Mouse (Mus musculus) cerebellum, adult (tissue): Measurements from ENCODE around the gene Napa.
A peak's percentile ranks its signal among the peaks of the same experiment; 100 is the strongest.

ENCODE experiments used
- ATAC-seq: cut with Nextera tagmentation; 2 replicates; pipeline ENCODE4 v1.9.2; 2017; ENCODE audit warnings: mild to moderate bottlenecking, moderate library complexity, mixed read lengths; ENCODE audit not compliant: insufficient number of reproducible peaks, low FRiP score, low TSS enrichment

Gene Napa

DNA sequence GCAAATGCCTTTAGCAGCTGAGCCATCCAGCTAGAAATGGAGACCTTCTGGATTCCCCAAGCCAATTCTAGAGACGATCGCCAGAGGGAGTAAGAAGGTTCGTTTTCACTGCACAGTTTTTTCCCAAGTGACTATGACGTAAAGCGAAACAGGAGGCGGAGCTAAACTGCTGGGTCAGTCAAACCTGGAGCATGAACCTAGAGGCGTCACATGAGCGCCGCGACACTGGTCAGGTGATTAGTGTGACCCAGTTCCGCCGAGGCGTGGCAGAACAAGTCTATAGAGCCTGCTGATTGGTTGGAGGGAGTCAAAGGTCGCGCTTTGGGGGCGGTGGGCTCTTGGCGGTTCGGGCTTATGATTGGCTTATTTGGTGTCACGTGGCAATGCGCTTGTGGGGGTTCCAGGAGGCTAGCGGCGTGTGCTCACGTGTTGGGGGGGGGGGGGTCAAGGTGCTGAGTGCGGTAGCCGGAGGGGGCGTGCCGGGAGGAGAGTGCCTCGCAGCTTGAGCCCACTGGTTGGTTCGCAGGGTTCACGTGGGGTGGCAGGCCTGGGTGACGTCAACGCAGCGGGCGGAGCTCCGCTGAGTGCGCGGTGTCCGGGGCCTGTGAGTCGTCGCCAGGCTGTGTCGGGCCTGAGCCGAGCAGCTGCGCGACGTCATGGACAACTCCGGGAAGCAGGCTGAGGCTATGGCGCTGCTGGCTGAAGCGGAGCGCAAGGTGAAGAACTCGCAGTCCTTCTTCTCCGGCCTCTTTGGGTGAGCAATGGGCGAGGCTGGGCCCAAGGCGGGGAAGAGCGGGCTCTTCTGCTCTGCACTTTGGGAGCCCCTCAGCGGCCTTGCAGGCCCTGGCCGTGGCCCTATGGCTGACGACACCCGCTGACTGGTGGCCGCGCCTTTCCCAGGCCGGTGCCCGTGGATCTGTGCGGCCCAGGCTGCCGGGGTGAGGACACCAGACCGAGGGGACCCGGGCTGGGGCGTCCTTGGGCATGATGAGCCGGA lies at the start of gene Napa:
Gene Napa (plus strand): TSS at position 438 of the 997 bp plus-strand sequence.
- ATAC-seq: peak; percentile 91

DNA sequence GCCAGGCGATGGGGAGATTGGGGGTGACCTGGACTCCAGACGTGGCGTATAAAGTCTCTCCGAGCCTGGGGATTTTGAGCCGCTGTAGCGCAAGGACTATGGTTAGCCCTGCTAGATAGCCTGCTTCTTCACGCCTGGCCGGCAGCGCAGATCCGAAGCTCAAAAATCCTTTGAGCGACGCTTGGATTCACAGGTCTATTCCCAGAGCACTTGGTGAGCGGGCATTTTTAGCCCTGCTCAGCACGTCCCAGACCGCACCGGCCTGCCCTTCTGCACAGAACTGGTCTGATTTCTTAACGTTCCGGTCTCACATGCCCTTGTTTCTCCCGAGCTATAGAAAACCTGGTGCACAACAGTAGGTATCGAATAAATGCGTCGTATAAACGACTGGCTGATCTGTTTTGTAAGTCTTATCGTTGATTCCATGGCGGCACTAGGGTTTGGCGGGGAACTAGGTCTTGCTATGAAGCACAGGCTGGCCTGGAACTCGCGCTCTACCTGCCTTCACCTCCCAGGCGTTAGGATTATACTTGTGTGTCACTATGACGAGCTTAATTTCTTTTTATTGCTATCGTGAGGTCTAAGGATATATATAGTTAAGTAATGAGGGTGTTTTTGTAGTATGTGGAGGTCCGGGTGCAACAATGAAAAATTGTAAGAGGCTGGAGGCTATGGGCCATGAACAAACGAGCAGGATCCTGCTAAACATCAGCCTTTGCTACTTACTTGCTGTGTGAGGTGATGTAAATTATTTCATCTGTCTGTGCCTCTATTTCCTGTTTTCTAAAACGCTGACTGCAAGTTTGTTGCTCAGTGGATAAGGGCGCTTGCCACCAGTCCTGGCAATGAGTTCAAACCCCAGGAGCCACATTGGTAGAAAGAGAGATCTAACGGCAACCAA lies 49.3 kb upstream of the Napa start:
- ATAC-seq: peak; percentile 8; the same call in 1 of the 2 replicates

DNA sequence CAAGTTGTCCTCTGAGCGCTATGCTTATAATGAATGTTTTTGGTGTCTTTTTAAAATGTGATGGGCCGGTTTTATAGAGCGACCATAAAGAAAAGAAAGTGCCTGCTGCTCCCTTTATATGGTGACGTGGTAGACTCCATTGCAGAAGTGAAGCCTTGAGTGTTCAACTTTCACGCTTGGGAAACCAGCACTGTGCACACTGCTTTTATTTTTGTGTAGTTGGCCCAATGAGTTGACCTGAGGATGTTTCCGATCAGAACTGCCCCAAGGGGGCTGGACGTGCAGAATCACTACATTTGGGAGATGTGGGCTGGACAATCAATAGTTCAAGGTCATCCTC lies 48.7 kb upstream of the Napa start:
- ATAC-seq: no peak

DNA sequence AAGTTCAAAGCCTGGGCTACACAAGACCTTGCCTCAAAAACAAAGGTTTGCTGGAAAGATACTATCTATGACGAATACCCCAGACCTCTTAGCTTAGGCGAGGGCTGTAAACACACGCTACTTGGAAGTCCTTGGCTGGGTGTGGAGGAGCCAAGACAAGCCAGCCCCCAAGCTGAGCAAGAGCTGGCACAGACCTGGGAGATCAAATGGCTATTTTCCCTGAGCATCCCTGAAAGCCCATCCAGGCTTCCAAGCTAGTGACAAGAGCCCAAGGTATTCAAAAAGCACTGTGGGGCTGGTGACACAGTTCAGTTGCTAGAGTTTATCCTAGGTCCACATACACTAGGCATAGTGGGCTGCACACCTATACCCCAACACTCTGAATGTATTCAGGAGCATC lies 47.7 kb upstream of the Napa start:
- no peak for ATAC-seq

DNA sequence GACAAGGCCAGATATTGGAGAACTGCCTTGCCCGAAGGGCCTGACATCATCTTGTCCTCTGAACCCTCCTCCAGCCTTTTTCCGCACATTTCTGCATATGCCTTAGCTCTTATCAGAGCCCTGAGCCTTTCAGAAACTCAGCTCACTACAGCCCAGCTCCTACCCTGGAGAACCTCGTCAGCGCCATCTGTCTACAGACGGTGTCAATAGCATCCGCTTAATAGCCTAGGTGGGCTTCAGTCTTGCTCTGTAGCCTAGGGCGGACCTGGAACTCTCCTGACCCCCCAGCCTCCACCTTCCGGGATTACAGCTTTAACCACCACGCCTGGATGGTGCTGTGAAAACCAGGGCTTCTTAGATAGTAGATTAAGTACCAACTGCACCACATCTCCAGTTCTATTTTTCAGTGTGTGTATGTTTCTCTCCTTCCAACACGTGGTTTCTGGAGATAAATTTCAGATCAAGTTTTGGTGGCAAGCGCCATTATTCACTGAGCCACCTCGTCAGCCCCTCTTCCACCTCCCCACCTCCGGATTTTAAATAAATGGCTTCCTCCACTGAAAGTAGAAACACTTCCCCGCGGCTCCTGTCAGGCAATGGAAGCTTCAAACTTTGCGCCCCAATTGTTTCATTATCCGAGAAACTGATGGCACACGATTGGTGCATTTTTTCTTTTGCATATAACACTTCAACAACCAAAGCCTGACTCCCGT lies 46.2 kb upstream of the Napa start:
- ATAC-seq: peak; percentile 37; the same call in 1 of the 2 replicates

DNA sequence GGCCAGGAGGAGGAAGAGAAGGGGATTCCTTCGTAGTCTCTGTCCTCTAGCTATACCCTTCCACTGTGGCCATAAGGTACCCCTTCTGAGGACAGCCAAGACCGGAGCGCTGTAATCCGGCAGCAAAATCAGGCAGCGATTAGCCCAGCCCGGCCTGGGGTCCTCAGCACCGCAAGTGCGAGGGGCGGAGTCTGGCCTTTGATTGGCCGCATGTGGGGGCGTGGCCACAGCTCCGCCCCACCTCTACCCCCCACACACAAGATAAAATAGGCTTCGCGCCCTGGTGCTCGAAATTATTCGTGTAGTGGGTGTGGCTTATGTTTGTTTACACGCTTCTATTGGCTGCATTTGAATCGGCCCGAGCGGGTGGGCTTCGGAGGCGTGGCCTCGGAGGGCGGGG lies 45.6 kb upstream of the Napa start:
- ATAC-seq: peak; percentile 37; the same call in 1 of the 2 replicates

DNA sequence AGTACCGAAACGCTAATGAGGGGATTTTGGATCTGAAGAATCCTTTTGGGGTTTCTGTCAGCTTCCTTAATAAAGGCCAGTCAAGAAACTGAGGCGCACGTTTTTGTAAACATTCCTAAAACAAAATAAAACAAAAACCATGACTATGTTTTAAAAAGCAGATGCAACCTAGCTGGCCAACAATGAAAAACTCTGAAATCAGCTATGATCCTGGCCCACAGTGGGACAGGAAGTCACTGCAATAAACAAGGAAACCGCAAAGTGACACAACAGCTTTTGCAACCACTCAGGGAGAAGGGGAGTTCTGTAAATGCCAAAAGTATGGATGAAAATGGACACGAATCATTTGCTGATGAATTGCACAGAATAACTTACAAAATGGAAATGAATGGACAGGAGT lies 45.2 kb upstream of the Napa start:
- no peak for ATAC-seq

DNA sequence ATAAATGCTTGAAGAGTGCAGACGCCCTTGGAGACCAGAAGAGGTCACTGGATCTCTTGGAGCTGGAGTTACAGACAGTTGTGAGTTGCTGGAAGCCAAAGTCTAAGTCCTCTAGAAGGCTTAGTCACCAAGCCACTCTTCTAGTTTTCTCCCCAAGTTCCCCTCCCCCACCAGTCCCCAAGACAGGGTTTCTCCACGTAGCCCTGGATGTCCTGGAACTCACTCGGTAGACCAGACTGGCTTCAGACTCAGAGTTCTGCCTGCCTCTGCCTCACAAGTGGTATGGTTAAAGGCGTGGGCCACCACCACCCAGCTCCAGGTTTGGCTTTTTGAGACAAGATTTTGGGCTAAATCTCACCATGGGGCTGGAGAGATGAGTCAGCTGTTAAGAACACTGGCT lies 43.3 kb upstream of the Napa start:
- ATAC-seq: no peak

DNA sequence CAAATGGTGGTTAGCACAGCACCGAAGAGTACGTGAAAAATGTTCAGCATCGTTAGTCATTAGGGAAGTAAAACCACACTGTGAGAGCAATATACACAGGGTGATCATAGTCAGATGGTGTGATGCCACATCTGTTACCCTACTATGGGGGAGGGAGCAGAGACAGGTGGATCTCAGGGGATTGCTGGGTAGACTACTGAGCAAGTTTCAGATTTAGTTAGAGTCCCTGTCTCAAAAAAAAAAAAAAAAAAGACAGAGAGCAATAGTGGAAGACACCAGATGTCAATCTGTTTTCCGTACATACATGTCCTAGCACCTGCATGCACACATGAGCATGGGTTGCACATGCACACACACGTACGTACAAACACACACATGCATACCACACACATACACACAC lies 42.6 kb upstream of the Napa start:
- ATAC-seq: no peak

DNA sequence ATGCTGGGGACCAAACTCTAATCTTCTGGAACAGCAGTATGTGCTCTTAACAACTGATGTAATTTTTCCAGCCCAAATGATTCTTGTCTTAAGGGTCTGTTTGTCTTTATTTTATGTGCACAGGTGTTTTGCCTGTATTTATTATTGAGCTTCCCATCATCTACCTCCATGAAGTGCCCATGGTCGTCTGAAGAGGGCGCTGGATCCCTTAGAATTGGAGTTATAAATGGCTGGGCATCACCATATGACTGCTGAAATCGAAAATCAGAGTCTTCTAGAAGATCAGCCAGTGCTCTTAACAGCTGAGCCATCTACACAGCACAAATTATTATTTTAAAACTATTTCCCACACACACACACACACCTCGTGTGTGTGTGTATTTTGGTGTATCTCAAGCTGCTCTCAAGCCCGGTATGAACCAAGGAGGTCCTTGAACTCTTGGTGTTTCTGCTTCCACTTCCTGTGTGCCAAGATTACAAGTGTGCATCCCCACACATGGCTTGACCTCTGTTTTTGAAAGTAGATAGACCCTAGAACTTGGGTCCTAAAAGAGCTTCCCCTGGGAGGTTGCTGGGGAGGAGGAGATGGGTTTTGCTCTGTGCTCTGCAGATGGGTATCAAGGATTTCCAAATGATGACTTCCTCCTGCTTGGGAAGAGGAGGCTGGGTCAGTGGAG lies 41.7 kb upstream of the Napa start:
- ATAC-seq: no peak

DNA sequence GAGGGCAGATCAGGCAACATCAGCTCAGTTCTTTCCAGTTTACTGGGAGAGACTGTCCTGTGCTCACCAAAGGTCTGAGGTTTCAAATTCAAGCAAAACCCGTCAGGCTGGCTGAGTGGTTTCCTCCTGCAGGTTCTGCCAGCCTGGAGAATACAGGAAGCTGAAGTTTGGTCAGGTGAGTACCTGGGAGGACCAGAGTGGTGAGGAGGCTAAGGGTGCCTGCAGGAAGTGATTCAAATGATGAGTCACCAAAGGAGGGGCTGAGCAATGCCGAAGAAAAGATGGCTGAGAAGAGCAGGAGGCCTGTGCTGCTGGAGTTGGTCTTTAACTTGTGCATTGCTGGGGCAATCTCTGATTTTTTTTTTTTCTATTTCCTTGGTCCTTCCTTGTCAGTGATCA lies 41.1 kb upstream of the Napa start:
- ATAC-seq: no peak

DNA sequence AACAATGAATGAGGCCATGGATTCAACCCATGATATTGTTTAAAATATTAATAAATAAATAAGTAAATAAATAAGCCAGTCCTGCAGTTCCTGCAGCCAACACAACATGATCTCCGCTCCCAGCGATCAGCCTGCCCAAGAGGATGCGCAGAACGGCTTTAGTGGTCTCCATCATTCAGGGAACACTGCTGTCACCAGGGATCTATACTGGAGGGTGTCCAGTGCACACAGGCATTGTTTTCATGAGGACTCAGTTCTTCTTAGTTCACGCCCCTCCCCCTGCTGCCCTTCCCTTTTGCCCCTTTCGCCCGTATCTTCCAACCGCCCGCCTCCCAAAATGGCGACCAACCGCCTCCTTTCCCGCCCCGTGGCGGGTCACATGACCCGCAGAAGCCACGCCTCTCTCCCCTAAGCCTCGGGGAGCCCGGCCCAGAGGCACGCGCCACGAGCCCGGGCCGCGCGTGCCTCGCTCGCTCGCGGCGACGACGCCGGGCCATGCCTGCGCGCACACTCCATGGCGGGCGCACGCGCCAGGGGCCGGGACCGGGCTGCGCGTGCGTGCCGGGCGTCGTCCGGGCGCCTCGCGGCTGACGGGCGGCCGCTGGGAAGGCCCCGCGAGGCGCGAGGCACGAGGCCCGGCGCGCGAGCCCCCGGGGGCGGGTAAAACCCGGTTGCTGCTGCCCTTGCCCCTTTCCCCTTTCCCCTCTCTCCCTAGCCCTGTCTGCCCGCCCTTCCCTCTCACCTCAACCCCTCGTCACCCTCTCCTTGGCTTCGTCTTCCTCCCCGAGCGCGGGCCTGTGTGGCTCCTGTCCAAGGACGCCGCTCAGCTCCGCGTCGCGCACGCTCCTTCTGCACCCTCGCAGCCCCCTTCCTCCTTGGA lies 36.8 kb upstream of the Napa start, which contains the start of gene Zfp541:
Gene Zfp541 (plus strand): TSS at position 596 of the 880 bp plus-strand sequence.
- ATAC-seq: no peak

DNA sequence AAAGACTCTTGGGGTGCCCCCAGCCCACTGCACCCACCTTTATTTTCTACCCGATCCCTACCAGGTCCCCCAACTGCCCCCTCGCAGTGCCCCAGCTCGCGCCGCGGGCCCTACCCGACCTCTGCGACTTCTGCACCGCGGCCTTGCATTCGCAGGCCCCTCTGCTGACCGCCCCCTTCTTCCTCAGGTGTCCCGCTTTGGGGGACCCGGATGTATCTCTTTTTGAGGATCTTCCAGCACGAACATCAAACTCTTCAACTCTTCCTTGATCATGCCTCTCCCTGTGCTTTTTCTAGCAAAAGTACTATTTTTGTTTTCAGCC lies 36.2 kb upstream of the Napa start:
- no peak for ATAC-seq

DNA sequence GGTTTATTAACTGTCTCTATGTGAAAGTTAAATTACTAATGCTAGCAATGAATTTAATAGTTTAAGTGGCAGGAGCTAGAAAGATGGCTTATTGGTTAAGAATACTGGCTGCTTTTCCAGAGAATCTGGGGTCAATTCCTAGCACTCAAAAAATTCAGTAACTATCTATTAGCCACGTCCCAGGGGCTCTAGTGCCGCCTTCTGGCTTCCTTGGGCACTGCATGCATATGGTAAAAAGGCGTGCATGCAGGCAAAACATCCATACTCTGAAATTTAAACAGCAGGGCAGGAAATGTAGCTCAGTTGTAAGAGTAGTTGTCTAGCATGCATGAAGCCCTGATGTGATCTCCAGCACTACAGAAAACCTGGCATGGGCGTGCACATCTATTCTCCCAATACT lies 34.8 kb upstream of the Napa start:
- ATAC-seq: no peak

DNA sequence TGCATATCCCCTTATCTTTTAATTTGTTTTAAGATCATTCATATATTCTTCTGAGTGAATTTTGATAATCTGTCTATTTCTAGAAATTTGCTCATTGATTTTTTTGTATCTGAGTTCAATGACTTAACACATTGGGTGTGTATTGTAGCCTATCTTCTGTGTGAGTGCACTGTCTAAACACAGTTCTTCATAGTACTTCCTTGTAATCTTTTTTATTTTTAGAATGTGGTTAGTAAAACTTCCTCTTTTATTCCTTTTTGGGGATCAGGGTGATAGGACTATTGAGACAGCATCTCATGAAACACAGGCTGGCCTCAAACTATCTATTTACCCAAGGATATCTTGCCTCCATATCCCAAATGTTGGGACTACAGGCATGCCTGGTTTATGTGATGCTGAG lies 27.4 kb upstream of the Napa start:
- no peak for ATAC-seq

DNA sequence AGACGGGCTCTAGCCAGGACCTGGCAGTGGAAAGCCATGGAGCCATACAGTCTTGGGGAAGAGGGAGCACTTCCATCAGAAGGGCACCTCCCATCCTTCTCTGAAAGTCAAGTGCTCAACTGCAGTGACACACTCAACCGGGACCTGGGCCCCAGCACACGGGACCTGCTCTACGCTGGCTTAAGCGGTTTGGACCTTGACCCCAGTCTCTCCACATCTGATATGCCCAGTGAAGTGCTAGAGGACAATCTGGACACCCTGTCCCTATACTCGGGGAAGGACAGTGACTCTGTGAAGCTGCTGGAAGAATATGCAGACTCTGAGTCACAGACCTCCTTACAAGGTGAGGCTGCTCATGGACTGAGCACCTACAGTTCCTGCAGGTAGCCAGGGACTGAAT lies 26.4 kb upstream of the Napa start:
- ATAC-seq: no peak

DNA sequence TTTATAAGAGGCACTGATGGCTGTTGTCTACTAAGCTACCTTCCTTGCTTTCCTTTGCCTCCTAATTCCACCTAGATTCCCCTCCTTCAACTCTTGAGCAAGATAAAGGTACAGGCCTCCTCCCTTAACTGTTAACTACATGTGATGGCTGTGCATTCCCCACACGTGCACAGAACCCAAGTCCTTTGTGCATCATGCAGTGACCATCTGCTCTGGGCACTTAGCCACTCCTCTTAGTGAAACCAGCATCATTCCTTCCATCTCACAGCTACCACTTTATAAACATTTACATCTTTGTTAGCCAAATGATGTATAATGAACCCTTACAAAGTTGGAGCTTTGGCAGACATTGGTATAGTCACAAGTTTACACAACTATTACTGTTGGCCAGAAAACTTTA lies 18.3 kb upstream of the Napa start:
- no peak for ATAC-seq

DNA sequence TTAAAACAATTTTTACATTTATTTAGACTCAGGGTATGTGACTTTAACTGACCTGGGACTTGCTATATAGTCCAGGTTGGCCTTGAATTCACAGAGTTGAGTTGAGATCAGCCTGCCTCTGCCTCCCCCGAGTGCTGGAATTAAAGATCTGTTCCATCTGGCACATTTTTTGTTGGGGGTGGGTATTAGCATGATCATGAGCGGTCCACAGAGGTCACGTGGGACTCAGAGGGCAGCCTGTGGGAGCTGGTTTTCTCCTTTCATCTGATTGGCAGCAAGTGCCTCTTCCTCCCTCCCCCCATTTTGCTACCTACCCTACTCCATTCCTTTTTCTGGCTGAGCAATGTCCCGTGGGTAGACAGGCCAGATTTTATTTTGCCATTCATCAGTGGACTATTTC lies 17.7 kb upstream of the Napa start:
- no peak for ATAC-seq

DNA sequence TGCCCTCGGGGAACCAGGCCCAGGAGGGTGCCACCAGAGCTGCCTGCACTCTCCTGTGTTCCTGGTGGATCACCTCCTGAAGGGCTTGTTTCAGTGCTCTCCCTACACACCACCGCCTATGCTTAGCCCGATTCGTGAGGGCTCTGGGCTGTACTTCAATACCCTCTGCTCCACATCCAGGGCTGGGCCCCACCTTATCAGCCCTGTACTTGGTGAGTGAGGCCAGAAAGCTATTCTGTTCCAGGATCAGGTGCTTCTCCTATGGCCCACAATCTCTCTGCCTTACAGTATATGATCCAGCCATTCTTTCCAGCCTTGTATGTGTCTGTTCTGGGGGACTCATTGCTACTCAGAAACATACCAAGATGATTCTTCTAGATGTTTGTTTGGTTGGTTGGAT lies 14.9 kb upstream of the Napa start:
- no peak for ATAC-seq
